Mouse (Mus musculus) stomach, embryonic 16.5 days (tissue): Measurements from ENCODE around the gene Ubr3. TPM values are rescaled to one million over a fixed set of nuclear protein-coding genes. Genes with fewer than 3 reads are reported as not detected.

Experiments
- ATAC-seq: fragments of 200-750 bp; cut with Nextera tagmentation; 2 replicates; pipeline ENCODE4 v1.8.0; 2017; ENCODE audit warnings: moderate number of reproducible peaks, moderate TSS enrichment; ENCODE audit not compliant: insufficient read depth, low FRiP score
- H3K27ac ChIP-seq: fragments of 300-500 bp; sonication (generic); 2 replicates; pipeline ENCODE4 v1.5.1; 2014; ENCODE audit warnings: low read length
- H3K27me3 ChIP-seq: fragments of 300-500 bp; sonication (generic); 2 replicates; pipeline ENCODE4 v1.6.1; 2014; ENCODE audit warnings: low read length, control low read depth, mixed read lengths; ENCODE audit not compliant: control insufficient read depth, insufficient read depth
- H3K36me3 ChIP-seq: fragments of 300-500 bp; sonication (generic); 2 replicates; pipeline ENCODE4 v1.6.1; 2014; ENCODE audit warnings: low read length; ENCODE audit not compliant: control insufficient read depth, insufficient read depth
- H3K4me1 ChIP-seq: fragments of 300-500 bp; sonication (generic); 2 replicates; pipeline ENCODE4 v1.6.1; 2014; ENCODE audit warnings: low read length, control low read depth, mixed read lengths; ENCODE audit not compliant: control insufficient read depth, insufficient read depth
- H3K4me2 ChIP-seq: fragments of 300-500 bp; sonication (generic); 2 replicates; pipeline ENCODE4 v1.6.1; 2014; ENCODE audit warnings: low read depth, low read length, mixed read lengths
- H3K4me3 ChIP-seq: fragments of 300-500 bp; sonication (generic); replicated peaks from 2 replicates; pipeline ENCODE4 v1.5.1; 2014; ENCODE audit warnings: mild to moderate bottlenecking, low read length
- H3K9ac ChIP-seq: fragments of 300-500 bp; sonication (generic); 2 replicates; pipeline ENCODE4 v1.6.1; 2014; ENCODE audit warnings: low read length
- H3K9me3 ChIP-seq: fragments of 300-500 bp; sonication (generic); replicated peaks from 2 replicates; pipeline ENCODE4 v1.6.1; 2016; ENCODE audit warnings: low read length, control low read depth; ENCODE audit not compliant: control insufficient read depth
- WGBS: fragments of 180-500 bp; shearing (Covaris S2); extraction: QIAGEN DNeasy Blood & Tissue Kit; methylation state at CpG from one replicate; pipeline ENCODE4 v1.1.7; 2014; 5-methylcytosine and 5-hydroxymethylcytosine counted together
- polyA plus RNA-seq: library from polyadenylated mRNA; unstranded; fragments of >200 nt; fragmentation: Nextera tagmentation; extraction: Ambion mirVana; gene quantifications from 2 replicates; pipeline ENCODE4 v1.2.1, GENCODE M21; 2015

The Ubr3 gene
- polyA plus RNA-seq, result 11.8 and 12.7 TPM in 2 replicates

DNA sequence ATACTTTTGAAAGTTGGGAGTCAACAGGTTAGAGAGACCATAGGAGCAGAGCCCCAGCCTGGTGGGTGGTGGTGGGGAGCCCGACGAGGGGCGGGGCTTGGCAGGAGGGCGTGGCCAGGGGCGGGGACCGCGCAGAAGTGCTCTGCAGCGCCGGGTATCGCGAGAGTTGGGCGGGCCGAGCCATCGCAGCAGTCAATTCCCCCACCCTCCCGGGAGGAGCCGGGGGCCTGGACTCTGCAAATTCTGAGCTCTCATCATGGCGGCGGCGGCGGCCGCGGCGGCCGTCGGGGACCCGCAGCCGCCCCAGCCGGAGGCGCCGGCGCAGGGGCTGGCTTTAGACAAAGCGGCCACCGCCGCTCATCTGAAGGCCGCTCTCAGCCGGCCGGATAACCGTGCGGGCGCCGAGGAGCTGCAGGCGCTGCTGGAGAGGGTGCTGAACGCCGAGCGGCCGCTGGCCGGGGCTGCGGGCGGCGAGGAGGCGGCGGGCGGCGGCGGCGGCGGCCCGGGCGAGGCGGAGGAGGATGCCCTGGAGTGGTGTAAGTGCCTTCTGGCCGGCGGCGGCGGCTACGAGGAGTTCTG lies at the start of gene Ubr3:
Gene Ubr3 (plus strand): TSS at position 208 of the 579 bp plus-strand sequence.
- ATAC-seq, result peak; percentile 99
- 1% methylated on average over 49 of the region's 65 CpGs for WGBS

DNA sequence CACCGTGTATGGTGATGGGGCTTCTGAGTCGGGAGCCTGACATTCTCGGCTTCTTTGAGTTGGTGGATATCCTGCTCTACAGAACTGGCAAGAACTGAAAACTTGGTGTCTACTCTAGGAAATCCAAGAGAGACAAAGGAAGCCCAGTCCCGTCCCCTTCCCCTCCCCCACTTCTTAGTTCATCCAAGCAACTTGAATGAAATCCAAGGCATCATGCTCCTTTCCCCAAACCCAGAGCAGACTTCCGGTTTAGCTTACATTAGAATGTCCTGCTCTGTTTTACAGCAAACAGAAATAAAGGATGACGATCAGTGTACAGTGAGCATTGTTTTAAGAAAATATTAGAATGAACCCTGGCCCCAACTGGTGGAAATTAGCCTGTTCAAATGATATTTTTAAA lies 47.8 kb upstream of the Ubr3 start:
- Histone ChIP-seq H3K9me3 (no peaks in the 10 kb centered on the region), H3K27ac (no peak overlapping the region), H3K4me1 (0 out of 2 replicates have a peak, but pooled peaks cover 2% of the 10 kb centered on the region), H3K9ac (no peak overlapping the region), H3K4me2 (no peak overlapping the region), H3K36me3 (no peaks in the 10 kb centered on the region), H3K27me3 (no peaks in the 10 kb centered on the region), H3K4me3 (no peak overlapping the region)
- WGBS, result 62% methylated on average over 6 of the region's 6 CpGs
- no peak for ATAC-seq

More for the DNA sequence above, at the start of gene Ubr3:
- Histone ChIP-seq H3K27ac (peak within 1 kb of the TSS; percentile 90), H3K27me3 (no peaks in the 10 kb centered on the region), H3K9me3 (no peaks in the 10 kb centered on the region), H3K36me3 (no peaks in the 10 kb centered on the region), H3K4me3 (peak within 1 kb of the TSS; percentile 97), H3K4me1 (peaks cover 12% of the 10 kb centered on the region), H3K4me2 (peak within 1 kb of the TSS; percentile 83), H3K9ac (peak within 1 kb of the TSS; percentile 99)

DNA sequence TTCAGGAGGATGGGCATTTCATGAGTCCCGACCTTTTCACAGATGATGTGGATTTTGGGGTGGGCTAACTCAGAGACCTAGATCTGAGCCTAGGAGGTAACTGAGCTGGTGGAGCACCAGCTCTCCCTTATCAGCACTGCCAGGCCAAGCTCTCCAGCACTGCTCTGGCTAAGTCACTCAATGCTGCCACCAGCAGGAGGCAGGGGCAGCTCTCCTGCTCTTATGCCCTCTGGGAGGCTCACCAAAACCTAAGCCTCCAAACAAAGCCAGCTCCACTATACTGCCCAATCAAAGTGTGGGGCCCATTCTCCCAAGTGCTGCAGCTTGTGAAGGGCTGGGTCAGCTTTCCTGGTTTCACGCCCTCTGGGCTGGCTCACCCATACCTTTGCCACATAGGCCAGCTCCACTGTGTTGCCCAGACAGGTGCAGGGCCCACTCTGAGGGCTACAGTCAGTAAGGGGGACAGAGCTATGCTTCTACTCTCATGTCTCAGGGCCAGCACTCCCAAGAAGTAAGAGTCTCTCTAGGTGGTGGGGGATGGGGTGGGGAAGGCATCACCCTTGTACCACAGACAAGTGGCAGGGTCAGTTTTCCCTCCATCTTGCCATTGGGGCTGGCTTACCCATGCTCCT lies 45.5 kb upstream of the Ubr3 start:
- no peaks in the 10 kb centered on the region for H3K27me3 ChIP-seq
- 60% methylated on average over 2 of the region's 2 CpGs for WGBS
- H3K4me1 ChIP-seq, result 0 out of 2 replicates have a peak, but pooled peaks cover 2% of the 10 kb centered on the region
- no peak overlapping the region for H3K4me3 ChIP-seq
- no peak overlapping the region for H3K27ac ChIP-seq
- no peaks in the 10 kb centered on the region for H3K36me3 ChIP-seq
- no peak; the same call in 1 of the 2 replicates for ATAC-seq
- H3K4me2 ChIP-seq, result no peak overlapping the region
- no peak overlapping the region for H3K9ac ChIP-seq
- no peaks in the 10 kb centered on the region for H3K9me3 ChIP-seq

DNA sequence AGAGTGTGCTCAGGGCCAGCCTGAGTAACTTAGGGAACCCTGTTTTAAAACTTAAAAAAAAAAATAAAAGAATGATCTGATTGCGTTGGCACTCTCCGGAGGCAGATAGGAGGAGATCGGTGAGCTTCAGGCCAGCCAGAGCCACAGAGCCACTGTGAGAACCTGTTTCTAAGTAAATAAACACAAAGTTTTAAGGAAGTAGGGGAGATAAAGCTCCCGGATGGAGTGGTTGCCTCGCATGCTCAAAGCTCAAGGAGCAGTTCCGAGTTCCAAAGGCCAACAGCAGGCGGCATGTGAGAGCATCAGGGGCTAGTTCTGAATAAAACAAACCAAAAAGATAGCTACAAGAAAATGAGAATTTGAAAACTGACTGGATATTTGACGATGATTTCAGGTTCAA lies 40.7 kb upstream of the Ubr3 start:
- WGBS, result 31% methylated on average over 8 of the region's 8 CpGs
- H3K27ac ChIP-seq, result peak overlapping the region; percentile 59

DNA sequence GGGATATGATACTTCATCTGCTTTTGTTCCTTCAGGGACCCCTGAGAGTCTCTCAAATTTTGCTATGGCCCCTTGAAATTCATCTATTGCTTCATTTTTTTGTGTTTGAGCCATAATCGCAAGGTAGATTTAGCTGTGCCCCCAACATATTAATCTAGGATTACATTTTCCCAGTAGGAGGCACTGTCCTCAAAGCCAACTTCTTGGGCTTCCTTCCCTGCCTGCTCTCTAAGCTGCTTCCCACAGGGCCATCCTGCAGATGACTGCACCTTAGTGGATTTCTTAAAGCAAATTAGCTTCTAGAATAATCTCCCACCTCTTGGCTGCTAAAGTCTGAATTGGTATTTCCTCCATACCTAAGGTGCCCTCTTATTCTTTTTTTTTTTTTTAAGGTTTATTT lies 39.2 kb upstream of the Ubr3 start:
- no peak overlapping the region for H3K4me2 ChIP-seq
- WGBS, result 83% methylated on average over 1 of the region's 1 CpGs
- H3K27me3 ChIP-seq, result no peaks in the 10 kb centered on the region
- peaks cover 5% of the 10 kb centered on the region; the same call in 1 of the 2 replicates for H3K4me1 ChIP-seq
- ATAC-seq, result no peak
- no peak overlapping the region for H3K9ac ChIP-seq
- H3K4me3 ChIP-seq, result no peak overlapping the region
- no peaks in the 10 kb centered on the region for H3K36me3 ChIP-seq
- no peak overlapping the region for H3K27ac ChIP-seq
- H3K9me3 ChIP-seq, result no peaks in the 10 kb centered on the region

More for the DNA sequence above, 40.7 kb upstream of the Ubr3 start:
- no peaks in the 10 kb centered on the region for H3K27me3 ChIP-seq
- H3K4me3 ChIP-seq, result no peak overlapping the region
- H3K4me1 ChIP-seq, result no peaks in the 10 kb centered on the region
- H3K4me2 ChIP-seq, result no peak overlapping the region
- ATAC-seq, result peak; percentile 57; the same call in 1 of the 2 replicates
- H3K9ac ChIP-seq, result no peak overlapping the region
- H3K9me3 ChIP-seq, result no peaks in the 10 kb centered on the region
- no peaks in the 10 kb centered on the region for H3K36me3 ChIP-seq

DNA sequence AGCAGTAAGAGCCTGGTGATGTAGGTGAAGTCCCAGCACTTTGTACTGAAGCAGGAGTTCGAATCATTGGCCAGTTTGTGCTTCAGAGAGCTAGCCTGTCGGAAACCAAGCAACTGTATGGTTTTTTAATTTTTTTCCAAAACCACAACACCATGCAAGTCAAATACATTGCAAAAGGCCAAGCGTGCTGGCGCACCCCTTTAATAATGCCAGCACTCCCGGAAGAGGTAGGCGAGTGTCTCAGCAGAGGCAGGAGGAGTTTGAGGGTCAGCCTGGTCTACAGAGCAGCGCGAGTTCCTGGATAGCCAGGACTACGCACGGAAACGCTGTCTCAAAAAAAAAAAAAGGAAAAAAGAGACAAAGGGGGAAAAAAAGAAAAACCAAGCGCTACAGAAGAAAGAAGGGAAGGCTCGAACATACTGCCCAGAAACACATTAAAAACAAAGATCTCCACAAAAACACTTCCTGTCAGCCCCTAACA lies 36.0 kb upstream of the Ubr3 start:
- H3K27me3 ChIP-seq, result no peaks in the 10 kb centered on the region
- 11% methylated on average over 13 of the region's 13 CpGs for WGBS
- H3K4me2 ChIP-seq, result peak overlapping the region; percentile 53
- peak overlapping the region; percentile 48 for H3K27ac ChIP-seq
- peak overlapping the region; percentile 100 for H3K9ac ChIP-seq
- ATAC-seq, result no peak
- H3K9me3 ChIP-seq, result no peaks in the 10 kb centered on the region
- H3K36me3 ChIP-seq, result no peaks in the 10 kb centered on the region
- H3K4me3 ChIP-seq, result peak overlapping the region; percentile 84
- peaks cover 5% of the 10 kb centered on the region; the same call in 1 of the 2 replicates for H3K4me1 ChIP-seq

DNA sequence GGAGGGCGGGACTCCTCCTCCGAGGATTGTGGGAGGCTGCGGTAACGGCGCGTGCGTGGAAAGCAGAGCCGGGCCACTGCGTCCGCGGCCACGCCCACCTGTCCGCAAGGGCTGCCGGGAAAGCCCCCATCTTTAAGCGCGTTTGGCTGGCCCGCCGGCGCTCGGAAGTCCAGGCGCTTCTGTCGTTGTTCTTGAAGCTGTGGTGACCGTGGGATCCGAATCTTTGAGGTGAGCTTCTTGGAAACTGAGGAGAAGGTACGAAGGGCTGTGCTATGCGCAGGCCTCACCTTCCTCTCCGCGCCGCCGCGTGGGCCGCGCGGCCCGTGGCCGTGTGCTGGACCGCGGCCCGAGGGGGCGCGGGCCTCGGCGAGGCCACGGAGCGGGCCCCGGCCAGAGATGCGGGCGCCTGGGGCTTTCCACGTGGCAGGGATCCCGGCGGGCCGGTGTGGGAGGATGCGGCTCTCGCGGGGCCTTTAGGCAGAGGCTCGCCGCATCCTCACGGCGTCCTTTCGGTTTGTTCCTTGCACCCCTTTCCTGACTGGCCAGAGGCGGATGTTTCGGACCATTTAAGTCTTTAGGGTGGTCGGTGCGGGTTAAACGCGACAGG lies 35.5 kb upstream of the Ubr3 start, which contains the start of gene Ssb:
Gene Ssb (plus strand): TSS at position 78 of the 607 bp plus-strand sequence.
- H3K4me3 ChIP-seq, result peak within 1 kb of the TSS; percentile 84
- peak within 1 kb of the TSS; percentile 100 for H3K9ac ChIP-seq
- H3K9me3 ChIP-seq, result no peaks in the 10 kb centered on the region
- H3K27ac ChIP-seq, result peak within 1 kb of the TSS; percentile 92
- H3K36me3 ChIP-seq, result 0 out of 2 replicates have a peak, but pooled peaks cover 4% of the 10 kb centered on the region
- no peaks in the 10 kb centered on the region for H3K27me3 ChIP-seq
- under 1% methylated on average over 64 of the region's 66 CpGs for WGBS
- ATAC-seq, result peak; percentile 97
- peaks cover 5% of the 10 kb centered on the region; the same call in 1 of the 2 replicates for H3K4me1 ChIP-seq
- peak within 1 kb of the TSS; percentile 70 for H3K4me2 ChIP-seq

DNA sequence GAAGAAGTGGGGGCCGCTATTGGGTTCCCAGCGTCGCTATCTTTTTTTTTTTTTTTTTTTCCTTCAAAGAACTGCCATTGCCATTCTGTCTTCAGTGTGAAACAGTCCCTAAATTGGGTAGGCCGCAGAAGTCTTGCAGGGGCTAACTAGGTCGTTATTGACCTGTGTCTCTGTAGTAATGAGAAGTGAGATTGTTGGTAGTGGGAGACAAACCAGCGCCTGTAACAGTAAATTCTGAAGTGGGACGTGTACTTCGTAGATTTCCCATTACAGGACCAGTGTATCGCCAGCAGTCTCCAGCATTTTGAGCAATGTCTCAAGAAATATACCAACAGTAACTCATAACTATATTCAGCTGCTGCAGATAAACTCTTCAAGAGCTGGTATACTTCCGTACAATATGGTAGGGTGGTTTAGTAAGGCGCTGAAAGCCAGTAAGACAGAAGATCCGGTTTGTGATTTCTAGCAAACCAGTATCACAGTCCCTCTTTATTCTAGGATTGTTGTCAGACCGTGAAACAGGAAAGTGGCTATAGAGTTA lies 34.9 kb upstream of the Ubr3 start:
- peaks cover 8% of the 10 kb centered on the region; the same call in 1 of the 2 replicates for H3K36me3 ChIP-seq
- 1% methylated on average over 13 of the region's 13 CpGs for WGBS
- H3K9ac ChIP-seq, result peak overlapping the region; percentile 100
- no peaks in the 10 kb centered on the region for H3K9me3 ChIP-seq
- no peaks in the 10 kb centered on the region for H3K27me3 ChIP-seq
- H3K4me2 ChIP-seq, result peak overlapping the region; percentile 70
- peaks cover 5% of the 10 kb centered on the region; the same call in 1 of the 2 replicates for H3K4me1 ChIP-seq
- H3K27ac ChIP-seq, result peak overlapping the region; percentile 92
- no peak for ATAC-seq
- peak overlapping the region; percentile 84 for H3K4me3 ChIP-seq
